Mouse (Mus musculus) liver, embryonic 14.5 days (tissue): ENCODE results near the gene Pnmt. TPM values are rescaled to one million over a fixed set of nuclear protein-coding genes. Genes with fewer than 3 reads are reported as not detected.

Experiments used
- ATAC-seq: fragments of 200-750 bp; cut with Nextera tagmentation; 2 replicates; pipeline ENCODE4 v1.8.0; 2017; ENCODE audit warnings: moderate number of reproducible peaks, mild to moderate bottlenecking, moderate library complexity; ENCODE audit not compliant: insufficient read depth
- DNase-seq, 3 experiments: peaks; one replicate each; pipeline ENCODE4 v3.0.0-alpha.2; 2012 to 2013; ENCODE audit warnings: low read depth in 3 of 3, low spot score in 3 of 3
- H3K27ac ChIP-seq: fragments of 300-500 bp; sonication (generic); 2 replicates; pipeline ENCODE4 v1.5.1; 2014; ENCODE audit warnings: moderate library complexity, mild to moderate bottlenecking, control low read depth, inconsistent platforms
- H3K27me3 ChIP-seq: fragments of 300-500 bp; sonication (generic); 2 replicates; pipeline ENCODE4 v1.6.1; 2014; ENCODE audit warnings: mild to moderate bottlenecking, low read length, moderate library complexity; ENCODE audit not compliant: control insufficient read depth, insufficient read depth
- H3K36me3 ChIP-seq: fragments of 300-500 bp; sonication (generic); replicated peaks from 2 replicates; pipeline ENCODE4 v1.6.1; 2014; ENCODE audit warnings: low read depth; ENCODE audit not compliant: control insufficient read depth, insufficient read depth
- H3K4me1 ChIP-seq, 2 experiments: fragments of 200-500 bp in 1 of 2; fragments of 300-500 bp in 1 of 2; sonication (generic) in 1 of 2; replicated peaks; 2 replicates each; pipeline ENCODE4 v1.6.1; 2012 to 2014; ENCODE audit warnings: antibody characterized with exemption in 1 of 2, inconsistent platforms in 1 of 2, low read length in 1 of 2; ENCODE audit not compliant: control insufficient read depth in 2 of 2, insufficient read depth in 2 of 2
- H3K4me2 ChIP-seq: fragments of 300-500 bp; sonication (generic); 2 replicates; pipeline ENCODE4 v1.6.1; 2014; ENCODE audit warnings: low read depth, mild to moderate bottlenecking, control low read depth, moderate library complexity
- H3K4me3 ChIP-seq, 2 experiments: fragments of 200-500 bp in 1 of 2; fragments of 300-500 bp in 1 of 2; sonication (generic) in 1 of 2; 2 replicates each; pipeline ENCODE4 v1.5.1; 2012 to 2014; ENCODE audit warnings: low read depth in 2 of 2, low read length in 2 of 2, mild to moderate bottlenecking in 2 of 2, control low read depth in 1 of 2, inconsistent platforms in 1 of 2, moderate library complexity in 1 of 2; ENCODE audit not compliant: insufficient read depth in 1 of 2
- H3K9ac ChIP-seq: fragments of 300-500 bp; sonication (generic); replicated peaks from 2 replicates; pipeline ENCODE4 v1.6.1; 2014; ENCODE audit warnings: mild to moderate bottlenecking, control low read depth, moderate library complexity
- H3K9me3 ChIP-seq: fragments of 300-500 bp; sonication (generic); 2 replicates; pipeline ENCODE4 v1.6.1; 2016; ENCODE audit warnings: low read length, mixed read lengths; ENCODE audit not compliant: control insufficient read depth
- CTCF ChIP-seq: IDR thresholded peaks from 2 replicates; pipeline ENCODE4 v1.5.1; 2016; ENCODE audit warnings: antibody characterized with exemption, low read depth, control low read depth
- EP300 ChIP-seq: IDR thresholded peaks from 2 replicates; pipeline ENCODE4 v1.6.1; 2016; ENCODE audit warnings: antibody characterized with exemption, low read depth
- WGBS: fragments of 180-500 bp; shearing (Covaris S2); extraction: QIAGEN DNeasy Blood & Tissue Kit; methylation state at CpG from one replicate; pipeline ENCODE4 v1.1.7; 2014; ENCODE audit not compliant: insufficient replicate concordance; 5-methylcytosine and 5-hydroxymethylcytosine counted together
- polyA plus RNA-seq, 2 experiments: library from polyadenylated mRNA; depleted of rRNA in 1 of 2; stranded (reverse) in 1 of 2; unstranded in 1 of 2; fragments of >200 nt; fragmentation: Nextera tagmentation in 1 of 2; extraction: Ambion mirVana in 1 of 2; gene quantifications; 2 replicates each; pipeline versions ENCODE4 v1.2.1 to v1.2.3; 2012 to 2014

Pnmt gene
- polyA plus RNA-seq, 2 experiments = not detected

GRCm38 (mm10) chr11:98355732-98356299 lies 30.4 kb upstream of the Pnmt start:
- Histone ChIP-seq H3K4me2 (no peak overlapping the region), H3K36me3 (no peaks in the 10 kb centered on the region), H3K4me1 (peaks cover 9 to 19% of the 10 kb centered on the region in 2 experiments), H3K9me3 (no peaks in the 10 kb centered on the region), H3K4me3 (no peak overlapping the region), H3K9ac (no peak overlapping the region), H3K27me3 (peaks cover 11% of the 10 kb centered on the region), H3K27ac (no peak overlapping the region)
- WGBS = 8% methylated on average over 6 of the region's 6 CpGs
- DNase-seq (peak; percentile 61 to 62 (median 61)), ATAC-seq (no peak)
- TF ChIP-seq CTCF (peak; percentile 86), EP300 (no peak)

- ATAC-seq (no peak), DNase-seq (no peak)
- H3K4me3 ChIP-seq = no peak overlapping the region
- H3K36me3 ChIP-seq = no peaks in the 10 kb centered on the region
- H3K4me1 ChIP-seq = peaks cover 9 to 19% of the 10 kb centered on the region in 2 experiments
- no peaks in the 10 kb centered on the region for H3K9me3 ChIP-seq
- peaks cover 4% of the 10 kb centered on the region for H3K27me3 ChIP-seq
- 63% methylated on average over 7 of the region's 7 CpGs for WGBS
- no peak overlapping the region for H3K27ac ChIP-seq
- no peak for TF ChIP-seq CTCF
- TF ChIP-seq EP300 = no peak
- peak overlapping the region; percentile 80 for H3K4me2 ChIP-seq
- H3K9ac ChIP-seq = no peak overlapping the region
These were observed 29.4 kb upstream of the Pnmt start for GRCm38 (mm10) chr11:98356625-98357394.

GRCm38 (mm10) chr11:98357396-98358160 lies 28.7 kb upstream of the Pnmt start:
- peak overlapping the region; percentile 67 for H3K9ac ChIP-seq
- DNase-seq = no peak
- peak overlapping the region; percentile 80 for H3K4me2 ChIP-seq
- no peaks in the 10 kb centered on the region for H3K9me3 ChIP-seq
- peaks cover 4% of the 10 kb centered on the region for H3K27me3 ChIP-seq
- 12% methylated on average over 13 of the region's 13 CpGs for WGBS
- H3K27ac ChIP-seq = peak overlapping the region; percentile 41
- H3K4me1 ChIP-seq = peaks cover 9 to 19% of the 10 kb centered on the region in 2 experiments
- TF ChIP-seq EP300 (no peak), CTCF (no peak)
- ATAC-seq = peak; percentile 7; the same call in 1 of the 2 replicates
- peak overlapping the region; percentile 78 to 90 for H3K4me3 ChIP-seq
- H3K36me3 ChIP-seq = no peaks in the 10 kb centered on the region

GRCm38 (mm10) chr11:98358161-98359083 lies 27.8 kb upstream of the Pnmt start, which contains the start of gene Stard3:
Gene Stard3 (plus strand): TSS chr11:98358368.
- H3K9me3 ChIP-seq = no peaks in the 10 kb centered on the region
- ATAC-seq (peak; percentile 87), DNase-seq (peak; percentile 84 to 87 (median 85))
- H3K27me3 ChIP-seq = peaks cover 4% of the 10 kb centered on the region
- 0% methylated on average over 59 of the region's 60 CpGs for WGBS
- peak within 1 kb of the TSS; percentile 89 for H3K9ac ChIP-seq
- H3K27ac ChIP-seq = peak within 1 kb of the TSS; percentile 41
- H3K4me3 ChIP-seq = peak within 1 kb of the TSS; percentile 89 to 90
- no peak for TF ChIP-seq CTCF
- no peak for TF ChIP-seq EP300
- H3K36me3 ChIP-seq = no peaks in the 10 kb centered on the region
- H3K4me2 ChIP-seq = peak within 1 kb of the TSS; percentile 80
- peaks cover 9 to 19% of the 10 kb centered on the region in 2 experiments for H3K4me1 ChIP-seq
